Mouse (Mus musculus): Measurements from ENCODE around the gene P2rx5. TPM values are rescaled to one million over a fixed set of nuclear protein-coding genes. Genes with fewer than 3 reads are reported as not detected.
A peak's percentile ranks its signal among the peaks of the same experiment; 100 is the strongest.

Gene P2rx5
- polyA plus RNA-seq, 1 experiment = 1.0 TPM

GRCm38 (mm10) chr11:73136587-73136986, 23.6 kb upstream of the P2rx5 start:
- TF ChIP-seq USF1 (IDR thresholded peaks at IDR 0.05; ENCODE audit: low read depth) (no peak), CTCF (IDR thresholded peaks at IDR 0.05; ENCODE audit: control insufficient read depth, insufficient read depth, insufficient read length) (no peak), MYOD1 (IDR thresholded peaks at IDR 0.05; ENCODE audit: control insufficient read depth, insufficient read length, low read depth) (no peak), MYOG (IDR thresholded peaks at IDR 0.05; ENCODE audit: control insufficient read depth, extremely low read depth, insufficient read length) (no peak), FOSL1 (IDR thresholded peaks at IDR 0.05; ENCODE audit: insufficient read depth, low read length, poor library complexity, severe bottlenecking) (no peak), MAX (IDR thresholded peaks at IDR 0.05) (no peak), CEBPB (IDR thresholded peaks at IDR 0.05; ENCODE audit: low read depth) (no peak)

DNA sequence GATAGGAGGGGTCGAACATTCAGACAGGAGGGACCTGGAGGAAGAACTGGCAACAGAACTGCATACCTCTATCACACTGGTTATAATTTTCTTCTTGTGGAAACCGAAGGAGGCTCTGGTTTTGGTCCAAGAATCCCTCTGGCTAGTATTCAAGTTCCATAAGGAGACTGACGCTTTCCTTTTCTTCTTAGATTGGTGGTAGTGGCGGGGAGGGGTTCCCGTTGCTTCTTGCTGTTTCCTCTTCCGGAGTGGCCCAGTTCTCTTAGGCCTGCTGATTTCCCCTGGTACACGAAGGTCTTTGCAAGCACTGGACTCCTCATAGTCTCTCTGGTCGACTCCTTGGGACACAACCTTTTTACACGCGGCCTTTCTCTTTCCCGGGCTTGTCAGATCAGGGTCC, 23.1 kb upstream of the P2rx5 start:
- Histone ChIP-seq H3ac (ENCODE audit: control insufficient read depth, insufficient read length, low read depth) (peak overlapping the region; percentile 98), H3K36me3 (ENCODE audit: control insufficient read depth, insufficient read depth) (peaks cover 38% of the 10 kb centered on the region), H3K4me3 (ENCODE audit: insufficient read depth, poor library complexity, severe bottlenecking) (peak overlapping the region; percentile 92), H3K79me3 (ENCODE audit: low read depth) (peaks cover 49% of the 10 kb centered on the region), H3K27me3 (ENCODE audit: control insufficient read depth, insufficient read depth, insufficient read length) (no peaks in the 10 kb centered on the region), H3K79me2 (ENCODE audit: control insufficient read depth, insufficient read depth) (peaks cover 61% of the 10 kb centered on the region)
- TF ChIP-seq MAX (IDR thresholded peaks at IDR 0.05) (no peak), CEBPB (IDR thresholded peaks at IDR 0.05; ENCODE audit: low read depth) (no peak), CTCF (IDR thresholded peaks at IDR 0.05; ENCODE audit: control insufficient read depth, insufficient read depth, insufficient read length) (no peak), USF1 (IDR thresholded peaks at IDR 0.05; ENCODE audit: low read depth) (no peak), FOSL1 (IDR thresholded peaks at IDR 0.05; ENCODE audit: insufficient read depth, low read length, poor library complexity, severe bottlenecking) (no peak)

More at GRCm38 (mm10) chr11:73136587-73136986, 23.6 kb upstream of the P2rx5 start:
- Histone ChIP-seq H3ac (ENCODE audit: control insufficient read depth, insufficient read length, low read depth) (no peak overlapping the region), H3K36me3 (ENCODE audit: control insufficient read depth, insufficient read depth) (peaks cover 40% of the 10 kb centered on the region), H3K79me3 (ENCODE audit: low read depth) (peaks cover 51% of the 10 kb centered on the region), H3K79me2 (ENCODE audit: control insufficient read depth, insufficient read depth) (peaks cover 64% of the 10 kb centered on the region), H3K27me3 (ENCODE audit: control insufficient read depth, insufficient read depth, insufficient read length) (no peaks in the 10 kb centered on the region), H3K4me3 (ENCODE audit: insufficient read depth, poor library complexity, severe bottlenecking) (peak overlapping the region; percentile 92)

- H3K79me3 ChIP-seq (ENCODE audit: low read depth) = peaks cover 43% of the 10 kb centered on the region
- peak within 1 kb of the TSS; percentile 92 for H3K4me3 ChIP-seq (ENCODE audit: insufficient read depth, poor library complexity, severe bottlenecking)
- peaks cover 33% of the 10 kb centered on the region for H3K36me3 ChIP-seq (ENCODE audit: control insufficient read depth, insufficient read depth)
- H3K79me2 ChIP-seq (ENCODE audit: control insufficient read depth, insufficient read depth) = peaks cover 54% of the 10 kb centered on the region
- H3ac ChIP-seq (ENCODE audit: control insufficient read depth, insufficient read length, low read depth) = peak within 1 kb of the TSS; percentile 98
- no peaks in the 10 kb centered on the region for H3K27me3 ChIP-seq (ENCODE audit: control insufficient read depth, insufficient read depth, insufficient read length)
- TF ChIP-seq MYOG (IDR thresholded peaks at IDR 0.05; ENCODE audit: control insufficient read depth, extremely low read depth, insufficient read length) (no peak), CTCF (IDR thresholded peaks at IDR 0.05; ENCODE audit: control insufficient read depth, insufficient read depth, insufficient read length) (peak; percentile 98), FOSL1 (IDR thresholded peaks at IDR 0.05; ENCODE audit: insufficient read depth, low read length, poor library complexity, severe bottlenecking) (no peak), MAX (IDR thresholded peaks at IDR 0.05) (peak; percentile 82)
Measured at GRCm38 (mm10) chr11:73137591-73138501, 22.4 kb upstream of the P2rx5 start, which contains the start of gene Haspin. Gene Haspin (minus strand): TSS chr11:73138294.

GRCm38 (mm10) chr11:73144261-73144681, 15.9 kb upstream of the P2rx5 start:
- Histone ChIP-seq H3ac (ENCODE audit: control insufficient read depth, insufficient read length, low read depth) (no peak overlapping the region), H3K36me3 (ENCODE audit: control insufficient read depth, insufficient read depth) (no peaks in the 10 kb centered on the region), H3K27me3 (ENCODE audit: control insufficient read depth, insufficient read depth, insufficient read length) (peaks cover 3% of the 10 kb centered on the region), H3K79me2 (ENCODE audit: control insufficient read depth, insufficient read depth) (no peaks in the 10 kb centered on the region), H3K4me3 (ENCODE audit: insufficient read depth, poor library complexity, severe bottlenecking) (no peak overlapping the region), H3K79me3 (ENCODE audit: low read depth) (no peaks in the 10 kb centered on the region)
- TF ChIP-seq MAX (IDR thresholded peaks at IDR 0.05) = no peak
- TF ChIP-seq CEBPB (IDR thresholded peaks at IDR 0.05; ENCODE audit: low read depth) = no peak
- no peak for TF ChIP-seq USF1 (IDR thresholded peaks at IDR 0.05; ENCODE audit: low read depth)
- TF ChIP-seq MYOD1 (IDR thresholded peaks at IDR 0.05; ENCODE audit: control insufficient read depth, insufficient read length, low read depth) = no peak
- TF ChIP-seq CTCF (IDR thresholded peaks at IDR 0.05; ENCODE audit: control insufficient read depth, insufficient read depth, insufficient read length) = no peak
- TF ChIP-seq MYOG (IDR thresholded peaks at IDR 0.05; ENCODE audit: control insufficient read depth, extremely low read depth, insufficient read length) = no peak
- TF ChIP-seq FOSL1 (IDR thresholded peaks at IDR 0.05; ENCODE audit: insufficient read depth, low read length, poor library complexity, severe bottlenecking) = no peak

GRCm38 (mm10) chr11:73146026-73146974, 13.9 kb upstream of the P2rx5 start:
- Histone ChIP-seq H3ac (ENCODE audit: control insufficient read depth, insufficient read length, low read depth) (no peak overlapping the region), H3K79me3 (ENCODE audit: low read depth) (no peaks in the 10 kb centered on the region), H3K4me3 (ENCODE audit: insufficient read depth, poor library complexity, severe bottlenecking) (no peak overlapping the region), H3K27me3 (ENCODE audit: control insufficient read depth, insufficient read depth, insufficient read length) (peaks cover 3% of the 10 kb centered on the region), H3K79me2 (ENCODE audit: control insufficient read depth, insufficient read depth) (no peaks in the 10 kb centered on the region), H3K36me3 (ENCODE audit: control insufficient read depth, insufficient read depth) (no peaks in the 10 kb centered on the region)
- TF ChIP-seq CEBPB (IDR thresholded peaks at IDR 0.05; ENCODE audit: low read depth) (no peak), CTCF (IDR thresholded peaks at IDR 0.05; ENCODE audit: control insufficient read depth, insufficient read depth, insufficient read length) (no peak), FOSL1 (IDR thresholded peaks at IDR 0.05; ENCODE audit: insufficient read depth, low read length, poor library complexity, severe bottlenecking) (no peak), MYOD1 (IDR thresholded peaks at IDR 0.05; ENCODE audit: control insufficient read depth, insufficient read length, low read depth) (no peak), USF1 (IDR thresholded peaks at IDR 0.05; ENCODE audit: low read depth) (no peak), MYOG (IDR thresholded peaks at IDR 0.05; ENCODE audit: control insufficient read depth, extremely low read depth, insufficient read length) (no peak), MAX (IDR thresholded peaks at IDR 0.05) (no peak)
